Mouse (Mus musculus) adrenal gland, postnatal 10 days (tissue): ENCODE measurements around the gene Rab5c. TPM values are rescaled to one million over a fixed set of nuclear protein-coding genes. Genes with fewer than 3 reads are reported as not detected.

Experiments
- DNase-seq: peaks from one replicate; pipeline ENCODE4 v3.0.0; 2021; ENCODE audit warnings: mixed read lengths
- total RNA-seq, 2 experiments: library from RNA; stranded (reverse); gene quantifications; 2 replicates each; pipeline ENCODE4 v1.2.3; 2021

Gene Rab5c
- total RNA-seq, 2 experiments from 2014 or later: 182 to 183 TPM

DNA sequence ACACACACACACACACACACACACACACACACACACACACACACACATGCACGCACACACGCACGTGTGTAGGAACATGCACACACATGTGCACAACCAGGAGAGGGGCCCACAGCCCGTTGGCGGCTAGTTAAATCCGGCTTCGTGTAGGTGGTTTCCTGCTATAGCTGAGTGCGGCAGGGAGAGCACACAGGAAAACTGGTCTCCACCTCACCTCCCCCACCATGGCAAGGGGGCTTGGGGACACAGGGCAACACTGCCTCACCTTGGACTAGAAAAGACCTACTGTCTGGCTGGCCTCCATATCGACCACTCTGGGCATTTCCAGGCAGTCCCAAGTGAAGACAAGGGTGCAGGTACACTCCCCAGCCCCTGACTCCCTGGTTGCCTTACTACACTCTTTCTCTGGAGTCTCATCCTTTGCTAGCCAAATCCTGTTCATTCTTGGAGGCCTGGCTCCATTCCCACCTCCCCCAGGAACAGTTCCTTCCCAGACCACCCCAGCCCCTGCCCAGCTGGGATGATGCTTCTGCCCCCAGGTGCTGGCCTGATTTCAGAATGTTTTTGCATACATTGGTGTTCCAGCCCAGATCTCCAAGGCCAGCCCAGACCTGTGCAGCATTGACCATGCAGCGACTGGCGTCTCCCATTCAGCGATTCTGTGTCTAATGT is 16.1 kb upstream of the Rab5c start:
- no peak for DNase-seq

DNA sequence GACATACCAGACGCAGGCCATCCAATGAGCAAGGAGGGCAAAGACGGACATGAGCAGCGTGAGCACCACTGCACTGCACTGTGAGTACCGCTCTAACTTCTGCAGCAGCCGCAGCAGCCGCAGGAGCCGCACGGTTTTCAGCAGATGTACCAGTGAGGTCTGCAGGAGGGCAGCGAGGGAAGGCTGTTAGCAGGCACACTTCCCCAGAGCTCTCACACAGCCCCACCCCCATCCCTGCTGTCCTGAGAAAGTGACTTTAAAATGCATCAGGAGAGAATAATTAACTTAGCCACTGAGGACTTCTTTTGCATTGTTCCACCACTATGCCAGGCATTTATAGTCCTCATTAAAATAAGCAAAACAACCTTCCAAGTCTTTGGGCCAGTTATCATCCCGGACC is 14.3 kb upstream of the Rab5c start:
- DNase-seq: no peak

DNA sequence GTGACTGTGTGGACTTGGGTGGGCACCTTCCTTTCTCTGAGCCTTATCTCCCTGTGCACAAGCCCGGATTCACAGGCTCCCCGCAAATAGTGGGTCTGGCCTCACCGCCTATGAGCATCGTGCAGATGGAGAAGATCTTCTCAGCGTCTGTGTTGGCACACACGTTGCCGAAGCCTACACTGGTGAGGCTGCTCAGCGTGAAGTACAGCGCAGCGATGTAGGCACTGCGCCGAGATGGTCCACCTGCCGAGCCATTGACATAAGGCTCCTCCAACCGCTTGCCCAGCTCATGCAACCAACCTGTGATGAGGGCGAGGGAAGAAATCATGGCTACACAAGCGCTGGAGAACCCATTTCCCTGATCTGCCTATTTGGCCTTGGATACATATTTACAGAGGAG is 12.1 kb upstream of the Rab5c start:
- no peak for DNase-seq

DNA sequence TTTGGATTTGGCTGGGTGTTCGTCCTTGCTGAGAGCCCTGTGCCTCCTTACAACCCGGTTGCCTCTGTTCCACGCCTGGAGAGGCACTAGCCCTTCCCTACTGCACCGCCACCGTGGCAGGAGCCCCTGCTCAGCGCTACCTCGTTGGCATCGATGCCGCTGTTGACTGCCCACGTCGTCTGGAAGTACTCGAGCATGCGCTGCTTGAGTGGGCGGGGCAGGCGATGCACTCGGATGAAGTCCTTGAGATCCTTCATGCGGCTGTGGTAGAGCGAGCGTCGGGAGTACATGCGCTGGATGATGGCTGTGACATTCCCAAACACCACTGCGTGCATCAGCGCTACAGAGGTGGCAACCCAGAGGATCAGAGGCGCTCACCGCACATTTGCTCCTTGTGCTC is 11.5 kb upstream of the Rab5c start:
- DNase-seq: no peak

DNA sequence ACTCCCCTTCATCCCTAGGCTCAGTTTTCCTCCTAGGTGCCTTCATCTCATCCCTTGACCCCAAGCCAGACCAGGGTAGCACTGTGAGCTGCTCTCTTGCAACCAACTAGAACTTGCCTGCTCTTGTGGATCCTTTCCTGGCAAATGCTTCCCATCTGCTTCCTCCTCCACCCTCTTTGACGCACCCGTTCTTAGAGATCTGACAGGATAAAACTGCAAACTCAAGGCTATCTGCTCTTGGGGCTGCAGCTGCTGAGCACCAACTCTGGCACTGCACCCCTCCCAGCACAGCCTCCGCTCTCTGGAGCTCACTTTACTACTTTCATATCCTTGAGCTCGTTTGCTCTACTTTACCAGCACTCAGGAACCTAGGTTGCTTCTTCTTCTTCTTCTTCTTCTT is 10.6 kb upstream of the Rab5c start:
- no peak for DNase-seq

DNA sequence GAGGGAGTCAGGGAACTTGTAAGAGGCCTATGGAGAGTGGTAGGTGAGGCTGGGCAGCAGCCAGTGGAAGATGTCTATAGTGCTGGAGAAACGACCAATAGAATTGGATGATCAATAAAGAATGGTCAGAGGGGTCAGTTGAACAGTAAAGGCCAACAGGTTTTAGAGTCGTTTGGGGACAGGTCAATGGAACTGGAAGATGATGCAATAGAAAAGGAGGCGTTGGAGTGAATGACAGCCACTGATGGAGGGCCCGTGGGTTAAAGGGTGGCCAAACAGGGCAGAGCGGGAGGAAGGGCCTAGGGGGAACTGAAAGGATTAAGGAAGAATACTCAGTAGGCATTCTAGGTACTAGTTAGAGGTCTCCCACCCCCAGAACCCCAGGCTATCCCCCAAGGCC is 9.1 kb upstream of the Rab5c start:
- no peak for DNase-seq

DNA sequence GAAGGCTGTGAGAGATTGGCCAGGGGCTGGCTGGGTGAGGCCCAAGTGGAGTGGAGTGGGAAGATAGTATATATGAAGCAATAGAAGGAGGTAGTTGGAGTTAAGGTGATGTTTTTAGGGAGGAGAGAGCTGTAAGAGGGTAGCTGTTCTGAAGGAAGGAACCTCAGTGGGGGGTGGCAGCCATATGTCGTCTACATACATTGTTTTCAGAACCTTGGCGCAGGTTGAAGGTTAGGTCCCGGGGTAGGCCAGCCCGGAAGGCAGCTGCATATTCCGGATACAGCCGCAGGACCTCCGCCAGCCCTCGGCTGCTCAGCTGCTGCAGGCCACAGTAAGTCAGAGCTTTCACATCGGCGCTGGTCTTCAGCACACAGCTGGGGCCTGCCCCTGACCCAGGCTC is 8.5 kb upstream of the Rab5c start:
- no peak for DNase-seq

DNA sequence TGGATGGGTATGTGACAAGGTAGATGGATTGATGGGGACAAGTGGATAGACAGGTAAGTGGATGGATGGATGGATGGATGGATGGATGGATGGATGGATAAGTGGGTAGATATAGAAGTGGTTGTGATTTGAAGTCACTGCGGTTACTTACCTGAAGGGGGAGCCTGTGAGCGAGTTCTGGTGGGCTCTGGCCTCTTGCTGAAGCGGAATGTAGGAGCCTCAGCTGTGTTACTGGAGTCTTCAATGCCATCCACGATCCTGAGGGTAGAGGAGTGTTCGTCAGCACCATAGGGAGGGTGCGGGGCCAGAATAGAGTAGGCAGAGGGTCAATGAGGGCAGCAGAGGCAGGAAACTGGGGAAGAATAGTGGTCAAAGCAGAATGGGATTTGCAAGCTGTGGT is 7.1 kb upstream of the Rab5c start:
- peak; percentile 55 for DNase-seq

DNA sequence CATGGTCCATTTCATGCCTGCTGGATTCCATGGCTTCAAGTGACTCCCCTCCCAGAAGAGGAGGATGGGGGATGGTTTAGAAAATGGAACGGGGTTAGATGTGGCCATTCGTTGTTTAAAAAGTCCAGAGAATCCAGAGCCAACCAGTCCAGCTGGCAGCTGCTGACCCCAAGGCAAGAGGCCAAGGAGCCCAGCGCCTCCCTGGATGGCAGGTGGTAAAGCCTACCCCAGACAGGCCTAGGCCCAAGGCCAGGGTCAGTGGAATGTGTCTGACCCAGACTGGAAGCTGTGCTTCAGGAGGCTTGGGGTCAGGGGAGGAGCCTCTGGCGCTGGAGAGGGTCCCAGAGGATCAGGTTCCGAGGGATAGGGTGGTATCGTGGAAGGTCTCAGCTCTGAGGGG is 3.3 kb upstream of the Rab5c start:
- peak; percentile 76 for DNase-seq

DNA sequence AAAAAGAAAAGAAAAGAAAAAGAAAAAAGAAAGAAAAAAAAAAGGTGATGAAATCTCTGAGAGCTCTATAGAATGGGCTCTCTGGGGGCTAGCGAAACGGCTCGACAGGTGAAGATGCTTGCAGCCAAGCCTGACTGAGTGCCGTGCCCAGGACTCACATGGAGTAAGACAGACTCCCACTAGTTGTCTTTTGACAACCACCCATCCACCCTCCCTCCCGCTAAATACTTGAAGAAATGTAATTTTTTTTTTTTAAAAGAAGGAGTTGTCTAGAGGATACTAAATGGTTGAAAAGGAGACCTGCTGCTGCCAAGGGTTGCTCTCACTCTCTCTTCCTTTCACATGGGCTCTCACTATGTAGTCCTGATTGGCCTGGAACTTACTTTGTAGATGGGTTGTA is 734 bp upstream of the Rab5c start:
- DNase-seq: no peak

DNA sequence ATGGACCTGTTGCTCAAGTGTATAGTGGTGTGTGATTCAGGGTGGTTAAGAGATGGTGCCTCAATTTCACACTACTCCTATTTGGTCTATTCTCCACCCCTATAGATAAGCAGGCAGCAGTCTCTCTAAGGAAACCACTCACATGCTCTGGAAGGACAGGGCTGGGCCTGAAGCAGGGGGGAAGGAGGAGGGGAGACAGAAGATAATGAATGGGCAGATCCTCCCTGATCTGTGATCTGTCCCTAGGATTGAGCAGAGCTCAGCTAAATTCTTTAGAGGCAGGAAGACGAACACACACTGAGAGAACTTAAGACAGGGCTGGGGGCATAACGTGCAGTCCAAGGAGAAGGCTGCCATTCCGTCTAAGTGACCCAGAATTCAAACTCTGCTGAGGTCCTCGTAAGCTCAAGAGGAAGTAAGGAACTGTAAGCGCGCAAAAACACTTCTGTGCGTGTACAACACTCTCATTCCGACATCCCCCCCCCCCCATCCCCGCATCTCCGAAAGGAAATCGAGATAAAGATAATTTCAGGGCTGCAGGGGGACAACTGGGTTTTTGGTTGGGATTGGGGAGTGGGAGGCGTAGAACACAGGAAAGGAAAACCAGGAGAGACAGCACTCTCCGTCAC is 796 bp downstream of the Rab5c start:
- no peak for DNase-seq

DNA sequence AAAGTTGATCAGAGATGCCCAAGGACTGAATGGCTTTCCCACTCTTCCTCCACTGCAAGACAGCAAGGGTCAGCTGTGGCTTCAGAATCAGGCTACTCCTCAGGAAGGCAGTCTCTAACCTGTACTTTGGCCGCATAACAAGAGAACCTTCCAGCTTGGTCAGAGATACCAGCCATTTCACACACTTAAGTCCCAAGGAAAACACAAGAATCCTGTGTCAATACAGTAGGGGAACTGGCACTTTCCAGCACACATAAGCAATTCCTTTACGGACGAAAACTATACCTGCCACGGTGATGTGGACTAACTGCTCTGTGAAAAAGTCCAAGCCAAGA is 1.3 kb downstream of the Rab5c start:
- no peak for DNase-seq

DNA sequence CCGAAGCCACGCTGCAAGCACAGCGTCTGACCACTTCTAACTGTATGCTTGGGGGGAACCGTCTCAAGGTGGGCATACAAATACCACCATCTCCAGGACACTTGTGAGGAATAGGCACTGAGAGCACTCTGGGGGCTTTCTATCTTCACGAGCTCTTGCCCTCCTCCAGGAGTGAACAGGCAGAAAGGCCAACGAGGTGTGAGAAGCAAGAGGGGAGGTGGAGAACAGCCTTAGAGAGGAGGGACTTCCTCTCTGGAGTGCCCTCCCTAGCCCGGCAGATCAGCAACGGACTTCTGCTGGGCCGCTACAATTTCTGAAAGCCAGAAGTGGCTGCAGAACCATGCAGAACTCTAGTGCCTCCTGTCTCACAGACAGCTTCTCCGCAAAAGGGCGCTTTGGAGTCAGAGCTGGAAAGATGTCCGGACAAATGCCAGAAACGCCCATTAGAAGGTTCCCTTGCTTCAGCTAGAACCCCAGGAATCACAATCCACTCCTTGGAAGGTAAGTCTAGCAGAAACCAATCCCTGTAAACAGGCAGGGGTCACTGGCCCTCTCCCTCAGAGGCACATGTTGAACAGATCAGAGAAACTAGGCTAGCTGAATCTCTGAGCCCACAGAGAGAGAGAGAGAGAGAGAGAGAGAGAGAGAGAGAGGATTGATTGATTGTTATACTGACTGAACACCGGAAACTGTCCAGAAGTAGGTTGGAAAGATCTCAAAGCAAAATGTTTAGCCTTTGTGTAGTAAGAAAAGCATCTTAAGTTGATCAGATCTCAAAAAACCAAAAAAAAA is 1.9 kb downstream of the Rab5c start:
- DNase-seq: no peak

DNA sequence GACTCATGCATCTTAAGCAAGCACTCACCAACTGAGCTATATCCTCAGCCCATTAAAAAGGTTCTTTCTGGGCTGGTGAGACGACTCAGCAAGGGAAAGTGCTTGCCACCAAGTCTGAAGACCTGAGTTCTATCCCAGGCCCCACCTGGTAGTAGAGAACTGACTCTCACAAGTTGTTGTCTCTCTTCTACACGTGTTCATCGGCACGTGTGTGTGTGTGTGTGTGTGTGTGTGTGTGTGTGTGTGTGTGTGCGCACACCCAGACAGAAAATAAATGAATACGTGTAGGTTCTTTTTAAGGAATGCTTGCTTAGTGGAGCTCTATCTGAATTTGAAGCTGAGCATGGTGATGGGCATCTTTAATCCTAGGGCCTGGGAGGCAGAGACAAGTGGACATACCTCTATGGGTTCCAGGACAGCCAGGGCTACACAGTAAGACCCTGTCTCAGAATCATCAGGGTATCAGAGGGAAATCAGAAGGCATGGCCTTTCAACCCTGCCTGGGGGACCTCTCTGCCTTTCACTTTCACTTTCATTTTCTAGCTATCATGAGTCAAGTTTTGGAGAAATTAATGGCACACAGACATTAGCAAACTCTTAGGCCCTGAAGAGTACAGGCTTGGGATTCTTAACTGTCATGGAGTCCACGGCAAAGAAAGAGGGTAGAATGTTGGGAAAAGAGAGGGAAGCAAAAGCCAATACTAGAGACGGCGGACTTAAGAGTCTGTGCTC is 2.7 kb downstream of the Rab5c start:
- no peak for DNase-seq

DNA sequence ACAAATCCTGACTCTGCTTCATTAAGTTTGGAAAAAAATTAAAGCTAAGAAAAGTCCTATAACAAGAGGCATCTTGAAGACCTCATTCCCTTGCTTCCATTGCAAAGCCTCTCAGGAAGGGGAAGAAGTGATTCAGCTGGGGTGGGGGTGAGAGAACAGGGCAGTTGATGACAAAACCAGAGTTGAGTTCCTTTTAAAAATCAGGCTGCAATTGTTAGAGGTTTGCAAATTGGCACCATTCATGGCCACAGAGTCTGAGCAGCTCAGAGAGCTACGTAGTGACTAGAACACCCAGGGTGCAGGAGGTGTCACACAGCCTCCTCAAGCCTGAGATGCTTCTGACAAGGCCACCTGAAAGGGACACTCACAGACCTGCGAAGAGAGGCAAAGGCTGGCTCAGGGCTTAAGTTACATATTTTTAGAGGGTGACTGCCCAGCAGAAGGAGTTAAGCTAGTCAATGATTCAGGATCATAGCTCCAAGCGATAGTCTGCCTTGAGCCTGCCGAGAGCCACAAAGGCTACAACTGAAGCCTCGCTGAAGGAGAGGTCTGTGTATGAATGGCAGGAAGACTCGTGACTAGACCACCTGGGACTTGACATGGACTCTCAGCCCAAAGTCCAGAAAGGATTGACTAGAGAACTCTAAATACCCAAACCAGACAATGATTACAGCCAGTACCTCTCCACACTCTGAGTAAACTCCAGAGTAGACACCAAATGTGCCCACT is 7.4 kb downstream of the Rab5c start:
- DNase-seq: no peak

DNA sequence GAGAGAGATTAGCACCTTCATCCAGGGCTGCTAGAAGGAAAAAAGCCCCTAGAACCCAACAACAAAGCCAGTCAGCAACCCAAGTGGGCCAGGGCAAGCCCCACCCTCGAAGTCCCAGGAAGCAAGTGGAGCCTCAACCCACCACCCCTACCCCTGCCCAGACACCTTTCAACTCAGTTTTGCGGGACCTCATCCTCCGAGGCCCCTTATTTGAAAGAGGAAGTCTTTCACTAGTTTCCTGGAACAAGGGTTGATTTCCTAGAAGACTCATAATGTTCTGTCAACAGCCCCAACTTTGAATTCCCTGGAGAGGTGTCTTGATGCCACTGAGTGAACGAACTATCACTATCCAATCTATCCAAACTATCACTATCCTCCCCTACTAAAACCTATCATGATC is 8.0 kb downstream of the Rab5c start:
- DNase-seq: no peak

DNA sequence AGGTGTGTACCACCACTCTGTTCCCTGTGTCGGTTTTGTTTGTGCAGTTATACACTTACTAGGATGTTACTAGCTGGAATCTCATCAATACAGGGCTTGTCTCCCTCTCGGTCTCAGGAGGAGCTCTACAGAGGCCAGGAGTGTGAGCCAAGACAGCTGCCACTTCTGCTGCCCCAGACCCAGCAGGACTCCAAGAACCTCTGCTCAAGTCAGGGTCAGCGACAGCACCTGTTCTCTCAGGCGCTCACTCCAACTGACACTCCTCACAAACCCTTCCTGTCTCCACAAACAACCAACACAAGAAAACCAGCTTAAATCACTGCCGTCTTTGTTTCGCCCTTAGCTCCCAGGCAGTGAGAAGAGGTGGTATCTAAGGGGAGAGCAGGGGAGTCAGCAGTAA is 9.4 kb downstream of the Rab5c start:
- no peak for DNase-seq

DNA sequence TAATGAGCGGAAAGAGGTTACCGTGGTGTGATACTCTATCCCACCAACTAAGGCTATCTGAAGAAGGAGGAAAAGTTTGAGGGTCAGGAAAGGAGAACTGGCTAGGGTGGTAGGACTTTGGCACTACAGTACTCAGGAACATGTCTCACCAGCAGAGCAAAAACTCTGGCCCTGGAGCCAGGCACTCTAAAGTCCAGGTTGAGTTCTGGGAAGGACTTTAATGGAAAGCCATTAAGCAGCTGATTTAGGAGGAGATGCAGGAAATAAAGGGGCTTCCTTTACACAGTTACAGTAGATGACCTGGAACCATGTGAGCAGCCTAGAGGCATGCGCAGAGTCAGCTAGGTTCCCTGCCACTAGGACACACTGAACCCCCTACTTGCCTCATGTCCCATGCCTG is 10.8 kb downstream of the Rab5c start:
- DNase-seq: no peak

DNA sequence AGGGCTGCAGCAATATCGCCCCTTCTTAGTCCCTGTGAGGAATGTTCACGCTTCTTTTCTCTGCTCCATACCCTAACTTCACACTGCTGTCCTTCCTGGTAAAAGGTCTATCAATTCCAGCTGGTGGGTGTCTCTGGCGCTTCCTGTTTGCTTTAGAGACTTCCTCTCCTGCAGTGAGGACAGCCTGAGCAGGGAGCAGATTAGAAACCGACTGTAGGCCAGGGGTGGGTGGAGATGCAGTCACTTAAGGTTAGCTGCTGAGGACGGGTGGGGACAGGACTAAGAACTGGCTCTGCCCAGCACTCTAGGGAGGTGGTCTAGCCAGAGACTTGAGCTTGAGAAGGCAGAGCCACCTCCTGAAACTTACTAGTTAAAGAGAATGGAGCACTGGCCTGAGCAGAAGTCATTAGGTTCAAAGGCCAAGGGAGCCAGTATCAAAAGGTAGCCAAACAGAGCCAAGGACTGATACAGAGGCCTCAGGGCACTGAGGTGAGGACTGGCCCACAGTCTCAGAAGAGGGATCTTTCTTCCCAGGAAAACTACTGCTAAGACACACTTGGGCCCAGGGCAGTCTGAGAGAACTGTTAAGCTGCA is 13.0 kb downstream of the Rab5c start:
- DNase-seq: no peak

DNA sequence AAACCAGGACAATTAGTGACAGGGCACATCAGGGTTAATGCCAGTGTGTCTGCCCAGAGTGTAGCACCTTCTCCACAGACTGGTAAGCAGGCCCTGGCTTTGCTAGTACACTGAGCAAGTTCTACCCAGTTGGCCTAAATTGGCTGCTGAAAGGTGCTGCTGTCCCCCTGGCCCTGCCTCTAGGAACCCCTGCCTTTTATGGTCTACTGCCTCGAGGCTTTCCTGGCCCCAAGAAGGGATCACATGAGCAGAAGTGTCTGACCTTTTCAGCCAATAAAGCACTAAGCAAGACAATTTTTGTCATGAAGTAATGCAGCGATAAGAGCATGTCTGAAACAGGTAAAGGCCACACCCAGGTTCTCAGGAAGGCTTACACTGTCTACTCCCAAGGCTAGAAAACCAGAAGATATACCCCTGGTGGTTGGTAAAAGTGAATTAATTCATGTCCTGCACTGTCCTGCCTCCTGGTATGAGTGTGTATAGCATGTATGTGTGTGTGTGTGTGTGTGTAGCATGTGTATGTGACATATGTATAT is 15.5 kb downstream of the Rab5c start:
- DNase-seq: no peak

DNA sequence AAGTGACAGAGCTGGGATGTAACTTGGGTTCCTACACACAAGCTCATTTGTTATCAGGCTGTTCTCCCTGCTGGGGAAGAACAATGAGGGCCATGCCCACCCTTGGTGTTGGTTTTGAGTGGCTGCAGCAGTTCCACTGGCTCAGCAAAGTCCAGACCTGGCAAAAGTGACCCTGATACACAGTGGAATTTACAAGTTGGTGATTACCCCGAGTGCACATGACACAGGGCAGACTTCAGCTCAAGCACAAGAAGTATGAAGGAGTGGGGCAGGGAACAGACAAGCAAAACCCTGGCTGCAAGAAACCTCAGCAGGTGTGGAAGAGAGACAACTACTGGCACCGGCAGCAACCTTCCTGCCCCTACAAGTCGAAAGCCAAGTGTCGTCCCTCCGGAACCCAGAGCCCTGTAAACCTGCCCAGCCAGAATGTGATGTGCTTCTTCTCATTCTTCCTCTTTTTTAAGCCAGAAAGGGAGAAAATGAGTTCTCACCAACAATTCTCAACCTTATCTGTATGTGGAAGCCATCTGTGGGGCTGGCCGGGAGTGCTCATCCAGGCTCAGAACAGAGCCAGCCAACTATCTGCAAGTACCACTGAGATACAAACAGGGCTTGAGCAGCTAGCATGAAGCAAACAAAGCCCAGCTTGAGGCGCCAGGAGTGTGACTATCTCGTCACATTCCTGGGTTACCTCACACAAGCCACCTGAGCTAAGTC is 16.1 kb downstream of the Rab5c start:
- DNase-seq: no peak
